8 mouse cellular contexts compared by ENCODE assay signal in genomic region chr5:96164021-96164411, GRCm38 (mm10). TPM values are rescaled to one million over a fixed set of nuclear protein-coding genes. Genes with fewer than 3 reads are reported as not detected.
DNase-seq lines count a peak whose midpoint lies in the region; ATAC-seq and TF ChIP-seq lines count a peak whose summit lies in the region.

TSS of gene Cnot6l (minus strand) at chr5:96164171.

- TF ChIP-seq CTCF in cerebellum, adult 2 months (IDR thresholded peaks at IDR 0.05; ENCODE audit: borderline replicate concordance, insufficient read depth, low read depth, low read length), result no peak

- peak within 1 kb of the TSS; percentile 94; the same call in 1 of the 2 replicates for H3K27ac ChIP-seq in cerebellum, adult 2 months (ENCODE audit: insufficient read depth, low read length)

- WGBS in cerebellum, adult 2 months, result 10% methylated on average over 5 of the region's 5 CpGs

- peak within 1 kb of the TSS; percentile 99 for H3K4me3 ChIP-seq in cerebellum, adult 2 months (replicated peaks; ENCODE audit: insufficient read depth, low read depth, low read length)

- intact Hi-C loops in left cerebral cortex, postnatal 36 days (cut with DNase I), result no loop called here

- no peak for TF ChIP-seq POLR2A in cerebellum, adult 2 months (IDR thresholded peaks at IDR 0.05; ENCODE audit: borderline replicate concordance, insufficient read depth, low read length)

- DNase-seq in MEL-GATA-1-ER (ENCODE audit: extremely low read depth, low read depth), result peak; percentile 78
- DNase-seq in cerebellum, adult 2 months, result peak; percentile 32 to 47
- peak; percentile 22 for DNase-seq in gastrocnemius, postnatal 25 days
- peak; percentile 91 for DNase-seq in induced T-regulatory cell, adult 2 months (ENCODE audit: low read depth)
- no peak for DNase-seq in left cerebral cortex, postnatal 36 days (ENCODE audit: low spot score in 2 of 2)
- peak; percentile 78 for DNase-seq in splenic B cell, adult 2 months (ENCODE audit: low read depth, low spot score)
- no peak for DNase-seq in right cerebral cortex, postnatal 14 days

- no peaks in the 10 kb centered on the region; the same call in 1 of the 2 replicates for H3K4me1 ChIP-seq in cerebellum, adult 2 months (ENCODE audit: control insufficient read depth, insufficient read depth, low read length)

- H3K36me3 ChIP-seq in splenic B cell, adult 2 months (ENCODE audit: control insufficient read depth, insufficient read depth, low read length, poor library complexity, severe bottlenecking), result no peaks in the 10 kb centered on the region

- 0 out of 2 replicates have a peak, but pooled peaks have one; percentile 15 for ATAC-seq in megakaryocyte-erythroid progenitor cell, adult 5-6 weeks (replicated peaks; ENCODE audit: low FRiP score, low TSS enrichment, poor library complexity, severe bottlenecking)

- no peaks in the 10 kb centered on the region for H3K27me3 ChIP-seq in cerebellum, adult 2 months (ENCODE audit: control insufficient read depth, insufficient read depth, low read length)
- no peaks in the 10 kb centered on the region for H3K27me3 ChIP-seq in splenic B cell, adult 2 months (ENCODE audit: control insufficient read depth, insufficient read depth, low read length, poor library complexity, severe bottlenecking)

RNA-seq across cellular contexts. Expression of gene Cnot6l, which starts in this region (rescaled TPM):
- polyA plus RNA-seq in cerebellum, adult 2 months (2012; rRNA removed), result 14.9 and 15.2 TPM in 2 replicates
- 10 to 100 TPM; 30.9 to 32.8 TPM for total RNA-seq in gastrocnemius, postnatal 25 days (2021)
- total RNA-seq in left cerebral cortex, postnatal 36 days (2021), result 10 to 100 TPM; 59.9 to 86.1 TPM
- total RNA-seq in megakaryocyte-erythroid progenitor cell, adult 5-6 weeks (2014; fragmentation: Nextera tagmentation), result 53.5 and 58.6 TPM in 2 replicates
- total RNA-seq in megakaryocyte-erythroid progenitor cell, adult 5-6 weeks (2017), result 37.7 and 59.4 TPM in 2 replicates

Comparison
In these comparisons a context has a peak if more than half of its experiments do, and no peak if none do; other contexts are left out.
1. DNase-seq: peak in MEL-GATA-1-ER (single experiment), cerebellum, adult 2 months (2 of 2), gastrocnemius, postnatal 25 days (single experiment), induced T-regulatory cell, adult 2 months (single experiment) and splenic B cell, adult 2 months (single experiment); none in left cerebral cortex, postnatal 36 days (0 of 2) and right cerebral cortex, postnatal 14 days (single experiment).